Comparison of ENCODE assay signal across 24 mouse cellular contexts in genomic region chr16:49896132-49896531, GRCm38 (mm10).
A peak's percentile ranks its signal among the peaks of the same experiment; 100 is the strongest.
DNase-seq lines count a peak whose midpoint lies in the region; ATAC-seq lines count a peak whose summit lies in the region.
"Had no signal": no experiment of that assay in that cellular context is flagged by ENCODE, and none has a peak within 500 bp of the region (broad histone marks: within the 10 kb centered on the region; RNA-seq: fewer than 3 reads in every experiment).

No protein-coding gene starts in this region.

- H3K36me3 ChIP-seq in liver, embryonic 15.5 days (replicated peaks), result peaks cover 91% of the 10 kb centered on the region
- H3K36me3 ChIP-seq: forebrain, embryonic 12.5 days had no signal

- peak; percentile 15 to 88 for DNase-seq in adrenal gland, adult (ENCODE audit: inconsistent age in 2 of 2, low spot score in 1 of 2)
- no peak for DNase-seq in adrenal gland, postnatal 4 days (ENCODE audit: low spot score in 2 of 2)
- peak; percentile 3 for DNase-seq in NIH3T3 (ENCODE audit: low read depth)
- DNase-seq in adrenal gland, postnatal 36 days, result peak; percentile 33 to 65
- no peak for DNase-seq in gastrocnemius, postnatal 25 days
- no peak for DNase-seq in kidney, postnatal 4 days
- DNase-seq in retina, postnatal 1 day, result no peak
- DNase-seq: cerebellum, adult 18-20 months; cerebellum, postnatal 25 days; heart, postnatal 14 days; layer of hippocampus, adult 9-11 months; right cerebral cortex, postnatal 25 days; spleen, adult 18-20 months had no signal

- no peak overlapping the region for H3K4me2 ChIP-seq in liver, embryonic 15.5 days
- H3K4me2 ChIP-seq: embryonic facial prominence, embryonic 12.5 days; forebrain, embryonic 12.5 days; heart, embryonic 13.5 days; hindbrain, embryonic 12.5 days; kidney, embryonic 15.5 days; limb, embryonic 13.5 days; lung, embryonic 15.5 days; midbrain, embryonic 12.5 days had no signal

- no peak overlapping the region for H3K9ac ChIP-seq in liver, embryonic 15.5 days
- H3K9ac ChIP-seq: embryonic facial prominence, embryonic 12.5 days; forebrain, embryonic 12.5 days; heart, embryonic 13.5 days; hindbrain, embryonic 12.5 days; kidney, embryonic 15.5 days; limb, embryonic 13.5 days; lung, embryonic 15.5 days; midbrain, embryonic 12.5 days had no signal

- H3K4me3 ChIP-seq in liver, embryonic 15.5 days (replicated peaks), result no peak overlapping the region
- H3K4me3 ChIP-seq: embryonic facial prominence, embryonic 12.5 days; forebrain, embryonic 12.5 days; heart, embryonic 13.5 days; hindbrain, embryonic 12.5 days; kidney, embryonic 15.5 days; limb, embryonic 13.5 days; lung, embryonic 15.5 days; midbrain, embryonic 12.5 days had no signal

- 76% methylated on average over 8 of the region's 8 CpGs for WGBS in liver, embryonic 15.5 days (ENCODE audit: insufficient replicate concordance)

- no peaks in the 10 kb centered on the region for H3K27me3 ChIP-seq in liver, embryonic 15.5 days
- H3K27me3 ChIP-seq: embryonic facial prominence, embryonic 12.5 days; forebrain, embryonic 12.5 days; heart, embryonic 13.5 days; hindbrain, embryonic 12.5 days; kidney, embryonic 15.5 days; limb, embryonic 13.5 days; lung, embryonic 15.5 days; midbrain, embryonic 12.5 days; Patski had no signal

- H3K27ac ChIP-seq in liver, embryonic 15.5 days (replicated peaks), result peak overlapping the region; percentile 68
- H3K27ac ChIP-seq: embryonic facial prominence, embryonic 12.5 days; forebrain, embryonic 12.5 days; heart, embryonic 13.5 days; hindbrain, embryonic 12.5 days; kidney, embryonic 15.5 days; limb, embryonic 13.5 days; lung, embryonic 15.5 days; midbrain, embryonic 12.5 days had no signal

- peak; percentile 75 for ATAC-seq in liver, embryonic 15.5 days (ENCODE audit: insufficient read depth)
- ATAC-seq: intestine, postnatal 0 days; Patski had no signal

- H3K4me1 ChIP-seq in liver, embryonic 15.5 days (replicated peaks), result peaks cover 17% of the 10 kb centered on the region
- H3K4me1 ChIP-seq: forebrain, embryonic 12.5 days; kidney, embryonic 15.5 days; lung, embryonic 15.5 days; midbrain, embryonic 12.5 days had no signal

- no peaks in the 10 kb centered on the region for H3K9me3 ChIP-seq in liver, embryonic 15.5 days (replicated peaks)
- H3K9me3 ChIP-seq: kidney, embryonic 15.5 days; lung, embryonic 15.5 days had no signal

Comparison
In these comparisons a context has a peak if more than half of its experiments do, and no peak if none do; other contexts are left out.
1. DNase-seq: peak in adrenal gland, adult (2 of 2), NIH3T3 (single experiment) and adrenal gland, postnatal 36 days (2 of 2); none in adrenal gland, postnatal 4 days (0 of 2), gastrocnemius, postnatal 25 days (single experiment), kidney, postnatal 4 days (0 of 2) and retina, postnatal 1 day (single experiment).